Mouse (Mus musculus) small intestine, adult 2 months (tissue): ENCODE measurements around the gene Fbln1.

Source experiments
- CTCF ChIP-seq: fragments of 200-500 bp; IDR thresholded peaks from 2 replicates; pipeline ENCODE4 v1.5.1; 2012; ENCODE audit warnings: low read depth, mild to moderate bottlenecking, control low read depth, inconsistent platforms, low read length, moderate library complexity, mixed read lengths; ENCODE audit not compliant: insufficient replicate concordance, insufficient read length; ENCODE audit errors: extremely low read depth
- POLR2A ChIP-seq: fragments of 200-500 bp; IDR thresholded peaks from 2 replicates; pipeline ENCODE4 v1.6.1; 2012; ENCODE audit warnings: low read depth, mild to moderate bottlenecking, control low read depth, inconsistent platforms, low read length, moderate library complexity

DNA sequence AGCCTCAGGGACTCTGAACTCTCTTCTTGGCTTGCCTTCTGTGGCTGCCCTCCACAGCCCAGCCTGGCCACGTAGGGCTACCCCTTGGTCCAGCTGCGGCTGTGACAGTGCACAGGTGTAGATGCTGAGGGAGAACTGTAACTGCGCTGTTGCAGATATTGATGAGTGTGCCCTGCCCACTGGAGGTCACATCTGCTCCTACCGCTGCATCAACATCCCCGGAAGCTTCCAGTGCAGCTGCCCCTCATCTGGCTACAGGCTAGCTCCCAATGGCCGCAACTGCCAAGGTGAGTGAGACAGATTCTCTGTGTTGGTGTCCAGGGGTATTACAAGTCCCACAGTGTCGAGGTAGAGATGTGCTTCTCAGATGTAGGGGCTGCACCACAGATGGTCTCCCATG is 36.1 kb downstream of the Fbln1 start:
- TF ChIP-seq CTCF: no peak
- no peak for TF ChIP-seq POLR2A
